Mouse (Mus musculus): ENCODE data around the gene Tmem240. TPM values are rescaled to one million over a fixed set of nuclear protein-coding genes. Genes with fewer than 3 reads are reported as not detected.

Tmem240 gene
- polyA plus RNA-seq, 1 experiment, result 1.2 TPM

- peak overlapping the region; percentile 76 for H3ac ChIP-seq (ENCODE audit: control insufficient read depth, insufficient read length)
- peak overlapping the region; percentile 70 for H3K4me3 ChIP-seq
- H3K79me2 ChIP-seq (ENCODE audit: control insufficient read depth, insufficient read depth), result peaks cover 42% of the 10 kb centered on the region
- H3K36me3 ChIP-seq (ENCODE audit: control insufficient read depth, insufficient read depth), result peaks cover 7% of the 10 kb centered on the region
- peak overlapping the region; percentile 90 for H3K4me2 ChIP-seq (ENCODE audit: low read depth)
- TF ChIP-seq E2F4 (IDR thresholded peaks at IDR 0.05; ENCODE audit: insufficient read depth) (no peak), USF1 (IDR thresholded peaks at IDR 0.05; ENCODE audit: low read depth) (no peak), MYOD1 (IDR thresholded peaks at IDR 0.05; ENCODE audit: control insufficient read depth in 1 of 3, insufficient read length in 2 of 3, low read depth in 2 of 3) (peak in 1 of 3 experiments; percentile 1), MYOG (IDR thresholded peaks at IDR 0.05; ENCODE audit: control insufficient read depth in 1 of 3, insufficient read depth in 1 of 3, insufficient read length in 2 of 3, low read depth in 2 of 3) (no peak)
- H3K27me3 ChIP-seq (ENCODE audit: control insufficient read depth, insufficient read depth, insufficient read length), result no peaks in the 10 kb centered on the region
These were observed 25.4 kb downstream of the Tmem240 start for GRCm38 (mm10) chr4:155759862-155760612.

DNA sequence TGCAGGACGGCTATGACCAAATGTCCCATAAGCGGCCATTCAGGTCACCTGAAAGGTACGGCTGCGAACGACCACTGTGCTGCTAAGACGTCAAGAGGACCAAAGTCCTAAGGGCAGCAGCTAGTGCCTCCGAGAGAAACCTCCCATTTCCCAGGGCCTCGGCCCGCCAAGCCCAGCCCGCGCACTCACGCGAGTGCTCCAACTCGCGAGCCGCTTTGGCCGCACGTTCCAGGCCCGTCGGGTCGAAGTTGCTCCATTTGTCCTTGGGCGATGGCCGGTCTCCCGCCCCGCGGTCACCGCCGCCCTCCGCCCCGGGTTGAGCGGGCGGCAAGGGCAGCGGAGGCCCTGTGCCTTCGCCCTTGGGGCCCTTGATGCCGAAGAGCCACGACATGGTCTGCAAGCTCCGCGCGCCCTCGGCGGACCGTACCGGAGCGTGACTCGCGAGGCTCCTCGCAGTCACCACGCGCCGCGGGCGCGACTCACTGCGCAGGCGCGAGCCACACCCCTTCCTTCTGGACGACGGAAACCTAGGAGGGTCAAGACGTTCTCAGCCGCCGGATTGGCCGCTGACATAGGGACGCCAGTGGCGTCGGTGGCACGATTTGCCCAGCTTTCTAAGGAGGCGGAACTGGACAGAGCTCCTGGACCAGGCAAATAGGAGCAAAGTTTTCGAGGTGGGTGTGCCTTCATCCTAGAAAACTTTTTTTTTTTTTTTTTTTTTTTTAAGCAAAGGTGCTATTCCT lies 26.2 kb downstream of the Tmem240 start, which contains the start of gene Atad3a:
Gene Atad3a, minus strand, starts transcription at position 481 of the 743 bp plus-strand sequence.
- TF ChIP-seq MYOG (IDR thresholded peaks at IDR 0.05; ENCODE audit: control insufficient read depth in 1 of 3, insufficient read depth in 1 of 3, insufficient read length in 2 of 3, low read depth in 2 of 3) (peak in 1 of 3 experiments; percentile 8), POLR2AphosphoS2 (IDR thresholded peaks at IDR 0.05; ENCODE audit: insufficient read length, low read depth) (peak; percentile 96), REST (IDR thresholded peaks at IDR 0.05; ENCODE audit: insufficient read depth, insufficient read length) (no peak), TCF3 (IDR thresholded peaks at IDR 0.05; ENCODE audit: insufficient read length, low read depth) (no peak), SRF (IDR thresholded peaks at IDR 0.05; ENCODE audit: control insufficient read depth, insufficient read length, low read depth) (peak; percentile 30), E2F4 (IDR thresholded peaks at IDR 0.05; ENCODE audit: insufficient read depth) (no peak), USF1 (IDR thresholded peaks at IDR 0.05; ENCODE audit: low read depth) (no peak), CEBPB (IDR thresholded peaks at IDR 0.05; ENCODE audit: insufficient read depth, poor library complexity, severe bottlenecking) (no peak), MYOD1 (IDR thresholded peaks at IDR 0.05; ENCODE audit: control insufficient read depth in 1 of 3, insufficient read length in 2 of 3, low read depth in 2 of 3) (no peak), MAX (IDR thresholded peaks at IDR 0.05; ENCODE audit: low read depth) (peak; percentile 33), POLR2A (IDR thresholded peaks at IDR 0.05; ENCODE audit: insufficient read length, low read depth) (peak; percentile 96), TCF12 (IDR thresholded peaks at IDR 0.05; ENCODE audit: insufficient read depth, poor library complexity, severe bottlenecking) (no peak)

DNA sequence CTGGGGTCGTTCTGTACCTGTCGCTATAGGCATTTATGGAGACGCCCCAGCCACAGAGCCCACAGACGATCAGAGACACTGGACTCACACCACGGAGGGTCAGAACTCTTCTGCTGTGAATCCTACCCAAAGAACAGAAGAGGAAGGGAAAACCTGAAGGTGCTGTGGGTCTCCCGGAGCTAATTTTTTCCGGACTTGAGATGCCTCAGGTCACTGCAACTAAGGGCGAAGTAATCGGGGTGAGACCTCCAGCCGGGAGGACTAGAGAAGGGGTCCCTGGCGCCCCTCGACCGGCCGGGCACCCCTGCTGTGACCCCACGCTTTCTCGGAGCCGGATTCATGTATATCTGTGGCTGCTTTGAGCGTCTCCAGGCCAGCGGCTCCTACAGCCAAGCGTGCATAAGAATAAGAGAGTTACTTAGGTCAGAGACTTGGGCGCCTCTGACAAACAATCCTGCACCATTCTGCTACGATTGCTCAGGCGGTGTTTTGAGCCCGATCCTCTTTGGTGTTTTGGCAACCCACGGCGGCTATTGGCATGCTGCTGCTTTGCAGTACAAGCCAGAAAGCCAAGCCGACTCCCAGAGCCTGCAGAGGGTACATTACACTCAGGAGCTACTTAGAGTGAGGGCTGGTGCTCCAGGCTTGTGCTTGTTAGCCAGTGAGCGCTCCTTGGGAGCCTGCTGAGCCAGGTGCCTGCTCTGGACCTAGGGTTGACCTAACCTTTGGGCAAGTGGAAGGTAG lies 26.9 kb downstream of the Tmem240 start:
- H3ac ChIP-seq (ENCODE audit: control insufficient read depth, insufficient read length), result peak overlapping the region; percentile 76
- H3K79me2 ChIP-seq (ENCODE audit: control insufficient read depth, insufficient read depth), result peaks cover 42% of the 10 kb centered on the region
- no peaks in the 10 kb centered on the region for H3K27me3 ChIP-seq (ENCODE audit: control insufficient read depth, insufficient read depth, insufficient read length)
- H3K36me3 ChIP-seq (ENCODE audit: control insufficient read depth, insufficient read depth), result peaks cover under 1% of the 10 kb centered on the region
- peak overlapping the region; percentile 77 for H3K4me2 ChIP-seq (ENCODE audit: low read depth)
- TF ChIP-seq TCF3 (IDR thresholded peaks at IDR 0.05; ENCODE audit: insufficient read length, low read depth), result no peak
- TF ChIP-seq SRF (IDR thresholded peaks at IDR 0.05; ENCODE audit: control insufficient read depth, insufficient read length, low read depth), result no peak
- no peak for TF ChIP-seq POLR2AphosphoS2 (IDR thresholded peaks at IDR 0.05; ENCODE audit: insufficient read length, low read depth)
- TF ChIP-seq E2F4 (IDR thresholded peaks at IDR 0.05; ENCODE audit: insufficient read depth), result no peak
- TF ChIP-seq TCF12 (IDR thresholded peaks at IDR 0.05; ENCODE audit: insufficient read depth, poor library complexity, severe bottlenecking), result no peak
- TF ChIP-seq CEBPB (IDR thresholded peaks at IDR 0.05; ENCODE audit: insufficient read depth, poor library complexity, severe bottlenecking), result no peak
- TF ChIP-seq USF1 (IDR thresholded peaks at IDR 0.05; ENCODE audit: low read depth), result no peak
- TF ChIP-seq MYOD1 (IDR thresholded peaks at IDR 0.05; ENCODE audit: control insufficient read depth in 1 of 3, insufficient read length in 2 of 3, low read depth in 2 of 3), result no peak
- no peak for TF ChIP-seq MYOG (IDR thresholded peaks at IDR 0.05; ENCODE audit: control insufficient read depth in 1 of 3, insufficient read depth in 1 of 3, insufficient read length in 2 of 3, low read depth in 2 of 3)
- TF ChIP-seq MAX (IDR thresholded peaks at IDR 0.05; ENCODE audit: low read depth), result no peak
- H3K4me3 ChIP-seq, result peak overlapping the region; percentile 70

More for the DNA sequence above, 26.2 kb downstream of the Tmem240 start, which contains the start of gene Atad3a:
- peak within 1 kb of the TSS; percentile 90 for H3K4me2 ChIP-seq (ENCODE audit: low read depth)
- H3K79me2 ChIP-seq (ENCODE audit: control insufficient read depth, insufficient read depth), result peaks cover 42% of the 10 kb centered on the region
- H3K4me3 ChIP-seq, result peak within 1 kb of the TSS; percentile 70
- no peaks in the 10 kb centered on the region for H3K27me3 ChIP-seq (ENCODE audit: control insufficient read depth, insufficient read depth, insufficient read length)
- peaks cover 7% of the 10 kb centered on the region for H3K36me3 ChIP-seq (ENCODE audit: control insufficient read depth, insufficient read depth)
- H3ac ChIP-seq (ENCODE audit: control insufficient read depth, insufficient read length), result peak within 1 kb of the TSS; percentile 76

DNA sequence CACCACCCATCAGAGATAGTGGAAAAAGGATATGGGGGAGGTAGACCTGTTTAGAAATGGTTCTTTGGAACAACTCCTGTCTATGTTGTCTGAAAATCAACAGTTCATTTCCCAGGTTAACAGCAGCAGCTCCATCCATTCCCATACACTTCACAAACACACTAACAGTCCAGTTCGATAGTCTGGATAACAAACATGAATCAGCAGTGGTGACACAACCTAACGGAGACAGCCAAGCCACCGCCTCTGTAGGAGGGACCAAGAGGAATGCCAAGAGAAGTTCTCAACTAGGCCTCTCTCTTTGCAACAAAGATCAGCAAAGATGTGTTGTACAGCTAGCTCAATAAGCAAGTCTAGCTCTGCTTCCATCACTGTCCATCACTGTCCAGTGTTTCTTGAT lies 27.8 kb downstream of the Tmem240 start:
- Histone ChIP-seq H3K4me3 (peak overlapping the region; percentile 70), H3K4me2 (ENCODE audit: low read depth) (peak overlapping the region; percentile 77), H3K79me2 (ENCODE audit: control insufficient read depth, insufficient read depth) (peaks cover 35% of the 10 kb centered on the region), H3ac (ENCODE audit: control insufficient read depth, insufficient read length) (no peak overlapping the region), H3K36me3 (ENCODE audit: control insufficient read depth, insufficient read depth) (no peaks in the 10 kb centered on the region), H3K27me3 (ENCODE audit: control insufficient read depth, insufficient read depth, insufficient read length) (no peaks in the 10 kb centered on the region)
- TF ChIP-seq TCF12 (IDR thresholded peaks at IDR 0.05; ENCODE audit: insufficient read depth, poor library complexity, severe bottlenecking) (no peak), SRF (IDR thresholded peaks at IDR 0.05; ENCODE audit: control insufficient read depth, insufficient read length, low read depth) (no peak), MYOG (IDR thresholded peaks at IDR 0.05; ENCODE audit: control insufficient read depth in 1 of 3, insufficient read depth in 1 of 3, insufficient read length in 2 of 3, low read depth in 2 of 3) (no peak), USF1 (IDR thresholded peaks at IDR 0.05; ENCODE audit: low read depth) (no peak), CEBPB (IDR thresholded peaks at IDR 0.05; ENCODE audit: insufficient read depth, poor library complexity, severe bottlenecking) (no peak), MYOD1 (IDR thresholded peaks at IDR 0.05; ENCODE audit: control insufficient read depth in 1 of 3, insufficient read length in 2 of 3, low read depth in 2 of 3) (no peak), E2F4 (IDR thresholded peaks at IDR 0.05; ENCODE audit: insufficient read depth) (no peak)
